Mouse (Mus musculus) erythroblast, embryonic 14.5 days (primary cell): ENCODE data around the gene Tenm1.

Experiments used
- GATA1 ChIP-seq: IDR thresholded peaks from 2 replicates; pipeline ENCODE4 v1.6.1; 2012; ENCODE audit warnings: low read length, inconsistent platforms, mixed read lengths
- TAL1 ChIP-seq: IDR thresholded peaks from 3 replicates; pipeline ENCODE4 v1.6.1; 2012; ENCODE audit warnings: low read length, inconsistent platforms, mixed read lengths

DNA sequence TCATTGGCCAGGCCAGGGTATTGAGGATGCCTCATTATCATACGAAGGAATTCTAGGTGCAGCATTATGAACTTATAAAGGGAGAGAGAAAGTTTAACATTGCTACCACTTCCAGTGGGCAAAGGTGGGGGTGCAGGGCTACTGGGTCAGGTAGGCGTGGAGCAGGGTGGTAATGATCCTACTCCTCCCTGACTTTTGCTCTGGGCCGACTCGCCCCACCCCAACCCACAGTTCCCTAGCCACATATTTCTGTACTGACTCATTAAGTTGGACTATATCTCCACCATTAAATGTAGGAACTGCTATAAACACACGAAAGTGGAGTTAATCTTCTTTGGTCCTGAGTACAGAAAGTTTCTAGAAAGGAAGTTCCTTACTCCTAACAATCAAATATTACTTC is 40.8 kb downstream of the Tenm1 start:
- TF ChIP-seq TAL1 (no peak), GATA1 (no peak)
